Mouse (Mus musculus) liver, postnatal 0 days (tissue): ENCODE data around the gene A730061H03Rik.

Experiments used
- CTCF ChIP-seq: sonication (generic); IDR thresholded peaks from 2 replicates; pipeline ENCODE4 v1.5.1; 2016; ENCODE audit warnings: antibody characterized with exemption, low read depth
- EP300 ChIP-seq: IDR thresholded peaks from 2 replicates; pipeline ENCODE4 v1.6.1; 2016; ENCODE audit warnings: antibody characterized with exemption, low read depth, mild to moderate bottlenecking

- TF ChIP-seq CTCF = no peak
- TF ChIP-seq EP300 = peak; percentile 62
These were observed 17.9 kb upstream of the A730061H03Rik start, which contains the start of gene Psme1 for GRCm38 (mm10) chr14:55577871-55578667.
